Mouse (Mus musculus) neural tube, embryonic 13.5 days (tissue): ENCODE measurements around the gene Cep170. TPM values are rescaled to one million over a fixed set of nuclear protein-coding genes. Genes with fewer than 3 reads are reported as not detected.

Experiments
- ATAC-seq: fragments of 200-750 bp; cut with Nextera tagmentation; 2 replicates; pipeline ENCODE4 v1.8.0; 2017; ENCODE audit warnings: low read depth, mild to moderate bottlenecking, moderate TSS enrichment, moderate library complexity
- H3K27ac ChIP-seq: fragments of 300-500 bp; sonication (generic); replicated peaks from 2 replicates; pipeline ENCODE4 v1.5.1; 2015; ENCODE audit warnings: moderate library complexity, mild to moderate bottlenecking, inconsistent platforms
- H3K27me3 ChIP-seq: fragments of 300-500 bp; sonication (generic); 2 replicates; pipeline ENCODE4 v1.6.1; 2015; ENCODE audit warnings: mild to moderate bottlenecking, inconsistent platforms
- H3K36me3 ChIP-seq: fragments of 300-500 bp; sonication (generic); 2 replicates; pipeline ENCODE4 v1.6.1; 2015; ENCODE audit warnings: mild to moderate bottlenecking, inconsistent platforms
- H3K4me1 ChIP-seq: fragments of 300-500 bp; sonication (generic); replicated peaks from 2 replicates; pipeline ENCODE4 v1.6.1; 2015; ENCODE audit warnings: inconsistent platforms
- H3K4me2 ChIP-seq: fragments of 300-500 bp; sonication (generic); 2 replicates; pipeline ENCODE4 v1.6.1; 2015; ENCODE audit warnings: inconsistent platforms, mild to moderate bottlenecking, moderate library complexity
- H3K4me3 ChIP-seq: fragments of 300-500 bp; sonication (generic); 2 replicates; pipeline ENCODE4 v1.5.1; 2015; ENCODE audit warnings: mild to moderate bottlenecking, inconsistent platforms
- H3K9ac ChIP-seq: fragments of 300-500 bp; sonication (generic); 2 replicates; pipeline ENCODE4 v1.6.1; 2015; ENCODE audit warnings: moderate library complexity, mild to moderate bottlenecking, inconsistent platforms
- H3K9me3 ChIP-seq: fragments of 300-500 bp; sonication (generic); 2 replicates; pipeline ENCODE4 v1.6.1; 2016; ENCODE audit warnings: inconsistent platforms
- WGBS: fragments of 180-500 bp; shearing (Covaris S2); methylation state at CpG from one replicate; pipeline ENCODE4 v1.1.7; 2015; 5-methylcytosine and 5-hydroxymethylcytosine counted together
- polyA plus RNA-seq: library from polyadenylated mRNA; unstranded; fragments of >200 nt; fragmentation: Nextera tagmentation; extraction: Ambion mirVana; gene quantifications from 2 replicates; pipeline ENCODE4 v1.2.1, GENCODE M21; 2015

Cep170 gene
- polyA plus RNA-seq, 1 experiment from 2014 or later = 97.8 TPM

DNA sequence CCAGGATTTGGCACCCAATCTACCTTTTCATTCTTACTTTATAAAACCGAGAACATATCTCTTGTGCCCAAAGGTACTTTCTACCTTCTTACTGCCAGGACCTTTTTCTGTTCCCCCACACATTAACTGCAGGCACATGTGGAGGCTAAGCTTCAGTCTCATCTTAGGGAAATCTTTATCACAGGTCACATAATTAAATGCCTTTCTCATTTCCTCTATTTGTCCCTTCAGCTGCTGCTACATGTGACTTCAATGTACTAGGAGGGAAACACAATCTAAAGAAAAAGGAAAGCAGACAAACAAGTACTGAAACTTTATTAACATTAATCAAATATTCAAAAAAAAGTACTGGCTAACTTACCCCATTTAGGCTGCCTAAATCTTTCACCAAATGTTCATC is 21.7 kb downstream of the Cep170 start:
- H3K36me3 ChIP-seq = peaks cover 30% of the 10 kb centered on the region
- no peak overlapping the region for H3K4me3 ChIP-seq
- no peak overlapping the region for H3K27ac ChIP-seq
- peaks cover 5% of the 10 kb centered on the region for H3K4me1 ChIP-seq
- H3K4me2 ChIP-seq = no peak overlapping the region
- ATAC-seq = no peak
- 93% methylated on average over 1 of the region's 1 CpGs for WGBS
- H3K9ac ChIP-seq = no peak overlapping the region
- no peaks in the 10 kb centered on the region for H3K27me3 ChIP-seq
- no peaks in the 10 kb centered on the region for H3K9me3 ChIP-seq

DNA sequence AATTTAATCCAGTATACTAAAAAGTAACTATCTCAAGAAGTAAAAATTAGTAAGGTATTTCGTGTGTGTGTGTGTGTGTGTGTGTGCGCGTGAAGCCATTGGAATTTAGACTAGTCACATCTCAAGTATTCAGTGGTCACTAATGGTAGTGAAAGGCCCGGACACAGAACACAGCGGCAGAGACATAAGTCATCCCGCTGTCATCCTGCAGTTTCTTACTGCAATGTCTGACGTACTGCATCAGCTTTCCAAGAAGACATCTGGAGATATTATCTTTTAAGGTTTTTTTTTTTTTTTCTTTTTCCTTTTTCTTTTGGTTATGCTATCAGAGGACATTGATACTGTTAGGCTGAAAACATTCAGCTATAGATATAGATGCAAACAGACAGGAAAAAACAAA is 24.5 kb downstream of the Cep170 start:
- Histone ChIP-seq H3K4me1 (no peaks in the 10 kb centered on the region), H3K4me2 (no peak overlapping the region), H3K9ac (no peak overlapping the region), H3K27me3 (no peaks in the 10 kb centered on the region), H3K9me3 (no peaks in the 10 kb centered on the region), H3K27ac (no peak overlapping the region), H3K36me3 (peaks cover 43% of the 10 kb centered on the region), H3K4me3 (no peak overlapping the region)
- WGBS = 80% methylated on average over 7 of the region's 7 CpGs
- no peak for ATAC-seq

DNA sequence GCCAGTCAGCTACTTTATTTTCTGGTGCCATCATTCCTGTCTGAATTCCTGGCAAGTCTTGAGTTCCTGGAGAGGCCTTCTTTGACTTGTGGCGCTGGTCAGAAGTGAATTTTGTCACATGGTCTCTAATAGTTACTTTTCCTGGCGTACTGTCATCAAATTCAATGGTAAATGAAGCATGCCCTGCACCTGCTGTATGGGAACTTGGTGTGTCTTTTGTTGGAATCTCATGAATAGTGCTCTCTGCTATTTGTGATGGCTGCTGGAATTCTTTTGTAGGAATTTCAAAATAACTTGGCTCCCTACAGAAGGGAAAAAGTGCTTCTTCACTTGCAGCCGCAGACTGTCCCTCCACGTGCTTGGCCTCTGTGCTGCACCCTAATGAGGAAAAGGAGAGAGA is 39.3 kb downstream of the Cep170 start:
- Histone ChIP-seq H3K9ac (no peak overlapping the region), H3K9me3 (no peaks in the 10 kb centered on the region), H3K4me3 (no peak overlapping the region), H3K27ac (no peak overlapping the region), H3K36me3 (peaks cover 44% of the 10 kb centered on the region), H3K27me3 (no peaks in the 10 kb centered on the region), H3K4me2 (no peak overlapping the region), H3K4me1 (no peaks in the 10 kb centered on the region)
- no peak for ATAC-seq
- WGBS = 59% methylated on average over 4 of the region's 4 CpGs

DNA sequence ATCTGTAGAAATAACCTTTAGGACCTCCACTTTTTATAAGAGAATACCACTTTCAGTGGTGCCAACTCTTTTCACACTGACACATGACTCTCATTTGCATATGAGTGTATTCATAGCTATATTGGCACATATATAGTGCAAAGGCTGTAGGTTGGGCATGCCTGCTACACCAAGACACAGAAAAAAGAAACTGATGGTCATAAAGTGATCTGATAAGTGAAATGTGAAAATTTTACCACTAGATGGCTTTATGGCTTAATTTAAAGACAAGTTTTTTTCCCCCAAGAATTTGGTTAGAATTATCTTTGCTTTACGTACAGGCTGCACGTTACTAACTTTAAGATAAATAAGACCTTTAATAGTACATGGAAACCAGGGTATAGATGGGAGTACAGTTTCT is 51.6 kb downstream of the Cep170 start:
- 95% methylated on average over 2 of the region's 2 CpGs for WGBS
- no peaks in the 10 kb centered on the region for H3K9me3 ChIP-seq
- no peak overlapping the region for H3K9ac ChIP-seq
- H3K27me3 ChIP-seq = no peaks in the 10 kb centered on the region
- no peak overlapping the region for H3K4me2 ChIP-seq
- H3K27ac ChIP-seq = no peak overlapping the region
- H3K4me3 ChIP-seq = no peak overlapping the region
- ATAC-seq = no peak
- peaks cover 27% of the 10 kb centered on the region for H3K36me3 ChIP-seq
- H3K4me1 ChIP-seq = no peaks in the 10 kb centered on the region

DNA sequence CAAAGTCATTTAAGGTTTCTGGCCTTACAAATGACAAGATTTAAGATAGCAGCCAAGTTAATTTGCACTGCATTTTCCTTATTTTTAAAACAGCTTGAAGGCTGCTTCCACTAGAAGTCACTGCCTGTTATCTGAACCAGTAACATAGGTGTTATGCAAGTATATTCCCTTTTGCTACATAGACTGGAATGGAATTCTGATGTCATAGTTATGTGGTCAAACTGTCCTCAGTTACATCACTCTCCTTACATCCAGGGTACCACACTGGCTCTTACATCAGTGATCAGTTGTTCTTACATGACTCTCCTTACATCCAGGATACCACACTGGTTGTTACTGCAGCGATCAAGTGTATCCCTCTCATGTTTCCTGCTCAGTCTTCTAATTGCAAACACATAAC is 53.2 kb downstream of the Cep170 start:
- Histone ChIP-seq H3K36me3 (peaks cover 40% of the 10 kb centered on the region), H3K9me3 (no peaks in the 10 kb centered on the region), H3K27ac (no peak overlapping the region), H3K4me3 (no peak overlapping the region), H3K4me2 (no peak overlapping the region), H3K27me3 (no peaks in the 10 kb centered on the region), H3K9ac (no peak overlapping the region), H3K4me1 (no peaks in the 10 kb centered on the region)
- 98% methylated on average over 1 of the region's 1 CpGs for WGBS
- ATAC-seq = no peak

DNA sequence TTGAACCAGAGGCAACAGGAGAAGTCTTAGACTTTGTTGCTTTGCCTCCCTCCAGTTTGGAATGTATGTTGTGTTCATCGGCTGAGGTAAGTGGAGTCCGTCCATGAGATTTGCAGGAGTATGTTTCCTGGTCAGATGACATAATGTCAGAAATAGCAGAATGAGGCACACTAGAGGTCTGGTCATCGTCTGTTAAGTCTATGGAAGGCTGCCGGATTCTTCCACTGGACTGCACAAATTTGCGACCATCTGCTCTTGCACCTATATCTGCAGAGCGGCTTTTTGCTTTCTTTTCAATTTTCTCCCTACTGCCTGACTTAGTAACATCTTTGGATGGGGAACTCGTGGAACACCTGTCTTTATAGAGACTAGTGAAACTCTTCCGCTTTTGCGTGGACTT is 58.3 kb downstream of the Cep170 start:
- Histone ChIP-seq H3K9ac (no peak overlapping the region), H3K27me3 (no peaks in the 10 kb centered on the region), H3K4me2 (no peak overlapping the region), H3K4me1 (peaks cover 9% of the 10 kb centered on the region), H3K4me3 (no peak overlapping the region), H3K9me3 (no peaks in the 10 kb centered on the region), H3K36me3 (peaks cover 51% of the 10 kb centered on the region), H3K27ac (no peak overlapping the region)
- no peak for ATAC-seq
- 89% methylated on average over 9 of the region's 9 CpGs for WGBS

DNA sequence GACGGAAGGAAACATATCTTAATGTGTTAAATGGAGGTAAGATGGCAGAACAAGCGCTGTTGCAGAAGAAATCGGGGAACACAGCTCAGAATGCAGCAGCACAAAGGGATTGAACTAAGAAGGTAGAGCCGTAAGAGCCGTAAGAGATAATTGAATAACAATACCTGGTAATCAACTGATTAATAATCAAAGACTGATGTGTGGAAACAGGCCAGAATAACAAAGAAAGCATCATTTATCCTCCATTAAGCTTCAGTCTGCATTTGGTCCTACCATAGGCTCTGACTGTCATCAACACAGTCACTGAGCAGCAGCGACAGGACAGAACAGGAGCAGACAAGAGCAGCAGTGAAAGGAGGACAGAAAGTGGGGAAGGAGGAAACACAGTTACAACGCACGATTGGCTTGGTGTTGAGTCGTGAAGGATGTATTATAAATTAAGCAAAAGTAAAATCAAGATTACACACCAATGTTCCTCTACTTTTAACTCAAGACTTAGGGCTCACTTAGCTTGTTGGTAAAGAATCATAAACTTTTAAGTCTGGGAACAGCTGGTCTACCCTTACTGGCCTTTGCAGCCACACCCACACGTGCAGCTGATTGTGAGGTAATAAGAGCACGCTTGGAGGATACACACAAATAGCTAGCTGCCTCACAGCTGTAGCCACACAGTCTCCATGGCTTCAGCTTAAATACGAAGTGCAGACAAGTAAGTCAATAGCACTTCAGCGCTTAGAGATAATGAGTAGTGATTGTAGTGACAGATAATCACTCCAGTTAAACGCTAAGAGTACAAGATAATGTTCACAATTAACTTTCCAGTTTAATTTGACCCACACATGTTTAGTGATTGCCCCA is 59.8 kb downstream of the Cep170 start:
- Histone ChIP-seq H3K4me1 (peaks cover 9% of the 10 kb centered on the region), H3K27ac (peak overlapping the region; percentile 42; the same call in 1 of the 2 replicates), H3K9ac (no peak overlapping the region), H3K9me3 (no peaks in the 10 kb centered on the region), H3K4me2 (no peak overlapping the region), H3K27me3 (no peaks in the 10 kb centered on the region), H3K36me3 (peaks cover 46% of the 10 kb centered on the region), H3K4me3 (no peak overlapping the region)
- 54% methylated on average over 14 of the region's 14 CpGs for WGBS
- ATAC-seq = no peak; the same call in 1 of the 2 replicates

DNA sequence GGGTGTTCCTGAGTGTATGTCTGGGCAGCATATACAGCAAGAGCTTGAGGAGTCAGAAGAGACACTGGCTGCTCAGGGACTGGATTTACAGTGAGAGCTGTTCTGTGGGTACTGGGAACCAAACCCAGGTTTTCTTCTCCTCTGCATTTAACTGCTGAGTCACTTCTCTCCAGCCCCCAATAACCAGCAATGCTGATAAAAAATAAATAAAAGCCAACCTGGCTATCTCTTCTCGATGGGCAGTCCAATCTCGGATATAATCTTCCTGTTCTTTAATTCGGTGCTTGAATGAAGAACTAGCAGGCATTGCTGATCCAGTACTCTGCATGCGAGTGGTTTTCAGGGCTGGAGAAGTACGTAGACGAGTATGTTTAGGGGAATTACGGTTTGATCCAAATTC is 64.2 kb downstream of the Cep170 start:
- Histone ChIP-seq H3K9me3 (no peaks in the 10 kb centered on the region), H3K36me3 (peaks cover 24% of the 10 kb centered on the region), H3K4me2 (no peak overlapping the region), H3K27ac (no peak overlapping the region), H3K4me3 (no peak overlapping the region), H3K9ac (no peak overlapping the region), H3K4me1 (peaks cover 9% of the 10 kb centered on the region), H3K27me3 (no peaks in the 10 kb centered on the region)
- ATAC-seq = no peak
- WGBS = 96% methylated on average over 7 of the region's 7 CpGs

DNA sequence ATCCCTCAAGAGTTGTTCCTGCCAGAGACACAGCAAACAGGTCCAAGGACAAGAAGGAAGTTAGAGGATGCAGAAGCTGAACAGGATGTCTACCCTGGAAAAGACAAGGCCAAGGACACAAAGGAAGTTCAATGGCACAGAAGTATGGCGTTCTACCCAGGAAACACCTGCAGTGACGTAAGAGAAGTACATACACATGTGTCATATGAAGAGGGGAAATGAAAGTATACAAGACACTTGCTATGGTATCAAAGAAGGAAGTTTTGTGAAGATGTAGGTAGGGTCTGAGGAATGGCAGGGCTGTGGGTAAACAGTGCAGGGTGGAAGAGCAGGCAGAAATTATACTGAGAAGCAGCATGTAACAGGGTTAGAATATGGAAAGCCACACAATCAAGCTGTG is 81.0 kb downstream of the Cep170 start:
- Histone ChIP-seq H3K27me3 (no peaks in the 10 kb centered on the region), H3K4me2 (no peak overlapping the region), H3K4me3 (no peak overlapping the region), H3K4me1 (no peaks in the 10 kb centered on the region), H3K9ac (no peak overlapping the region), H3K36me3 (peaks cover 62% of the 10 kb centered on the region), H3K27ac (no peak overlapping the region), H3K9me3 (no peaks in the 10 kb centered on the region)
- no peak for ATAC-seq
- 87% methylated on average over 2 of the region's 2 CpGs for WGBS

DNA sequence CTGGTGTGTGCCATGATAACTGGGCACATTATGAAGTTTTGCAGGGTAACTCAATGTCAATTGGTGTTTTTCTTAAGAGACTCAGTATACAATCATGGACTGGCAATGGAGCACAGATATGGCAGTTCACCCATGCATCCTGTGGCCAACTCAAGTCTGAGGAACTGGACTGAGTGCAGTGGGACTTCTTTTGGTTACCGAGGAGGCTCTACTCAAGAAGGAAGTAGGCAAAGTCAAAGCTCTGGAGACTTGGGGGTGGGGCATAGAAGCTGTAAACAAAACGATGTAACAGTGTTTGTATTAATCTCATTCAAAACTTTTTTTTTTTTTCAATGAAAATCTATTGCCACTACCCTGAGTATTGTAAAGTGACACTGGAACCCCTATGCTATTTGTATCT is 83.3 kb downstream of the Cep170 start:
- H3K27ac ChIP-seq = no peak overlapping the region

DNA sequence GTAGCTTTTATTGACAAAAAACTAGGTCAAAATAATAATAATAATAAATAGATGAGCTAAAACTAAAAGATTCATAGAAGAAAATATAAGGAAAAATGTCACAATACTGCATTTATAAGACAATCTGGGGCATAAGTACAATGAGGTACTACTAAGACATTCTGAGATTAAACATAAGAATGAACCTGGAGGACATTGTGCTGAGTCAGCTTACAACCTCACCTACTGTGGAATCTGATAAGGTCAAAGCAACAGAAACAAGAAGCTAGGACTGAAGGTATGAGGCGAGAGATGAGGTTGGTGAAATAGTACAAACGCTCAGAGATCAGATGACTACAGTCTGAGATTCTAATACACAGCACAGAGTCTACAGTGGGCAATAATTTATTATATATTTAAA is 86.5 kb downstream of the Cep170 start:
- no peak overlapping the region for H3K4me2 ChIP-seq
- no peak overlapping the region for H3K4me3 ChIP-seq
- no peaks in the 10 kb centered on the region for H3K27me3 ChIP-seq
- 90% methylated on average over 2 of the region's 2 CpGs for WGBS
- H3K36me3 ChIP-seq = peaks cover 29% of the 10 kb centered on the region
- no peak overlapping the region for H3K9ac ChIP-seq
- H3K9me3 ChIP-seq = no peaks in the 10 kb centered on the region
- H3K27ac ChIP-seq = no peak overlapping the region
- ATAC-seq = no peak
- peaks cover 6% of the 10 kb centered on the region; the same call in 1 of the 2 replicates for H3K4me1 ChIP-seq

More for the DNA sequence above, 83.3 kb downstream of the Cep170 start:
- WGBS = 86% methylated on average over 2 of the region's 2 CpGs
- Histone ChIP-seq H3K4me1 (no peaks in the 10 kb centered on the region), H3K27me3 (no peaks in the 10 kb centered on the region), H3K4me2 (no peak overlapping the region), H3K9me3 (no peaks in the 10 kb centered on the region), H3K4me3 (no peak overlapping the region), H3K9ac (no peak overlapping the region), H3K36me3 (peaks cover 49% of the 10 kb centered on the region)
- no peak for ATAC-seq

DNA sequence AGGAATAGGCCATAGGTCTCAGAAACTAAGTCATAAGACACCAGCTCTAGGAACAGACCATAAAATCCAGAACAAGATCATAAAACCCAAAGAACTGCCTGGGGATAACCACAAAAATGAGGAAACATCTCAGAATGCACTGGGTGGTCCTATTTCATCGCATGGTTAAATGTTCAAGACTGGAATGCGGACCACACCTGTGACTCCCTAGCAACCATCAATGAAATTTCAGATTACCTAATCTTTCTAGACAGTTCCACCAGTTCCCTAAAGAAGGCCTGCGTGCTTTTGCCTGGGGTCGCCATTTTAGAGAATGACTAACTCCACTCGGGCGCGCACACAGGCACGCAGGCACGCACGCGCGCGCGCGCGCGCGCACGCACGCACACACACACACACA is 89.1 kb downstream of the Cep170 start:
- 95% methylated on average over 20 of the region's 20 CpGs for WGBS
- Histone ChIP-seq H3K27ac (no peak overlapping the region), H3K4me1 (peaks cover 6% of the 10 kb centered on the region; the same call in 1 of the 2 replicates), H3K9ac (no peak overlapping the region), H3K4me3 (no peak overlapping the region), H3K9me3 (no peaks in the 10 kb centered on the region), H3K4me2 (no peak overlapping the region), H3K27me3 (no peaks in the 10 kb centered on the region), H3K36me3 (peaks cover 10% of the 10 kb centered on the region; the same call in 1 of the 2 replicates)
- ATAC-seq = no peak
